In the genomic region with DNA sequence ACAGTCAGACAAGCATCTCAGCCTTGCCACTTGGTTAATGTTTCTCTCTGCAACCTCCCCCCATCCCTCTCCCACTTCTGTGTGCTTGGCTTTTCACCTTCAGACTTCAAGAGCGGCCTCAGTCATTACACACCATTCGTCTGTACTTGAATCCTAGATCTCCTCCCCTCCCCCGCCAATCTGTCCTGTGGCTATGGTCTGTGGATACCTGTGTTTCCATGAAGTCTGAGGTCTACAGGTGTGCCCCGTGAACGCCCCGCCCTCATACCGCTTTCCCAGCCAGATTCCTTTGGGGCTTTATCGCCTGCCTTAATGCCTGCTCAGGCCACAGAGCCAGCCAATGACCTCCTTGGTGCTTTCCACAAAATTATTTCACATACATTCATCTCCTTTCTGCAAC, we compare ENCODE assay signal across 18 mouse cellular contexts. TPM values are rescaled to one million over a fixed set of nuclear protein-coding genes. Genes with fewer than 3 reads are reported as not detected.
A peak's percentile ranks its signal among the peaks of the same experiment; 100 is the strongest.
DNase-seq lines count a peak whose midpoint lies in the region; ATAC-seq lines count a peak whose summit lies in the region.
"Had no signal": no experiment of that assay in that cellular context is flagged by ENCODE, and none has a peak within 500 bp of the region (broad histone marks: within the 10 kb centered on the region; RNA-seq: fewer than 3 reads in every experiment).

No protein-coding gene starts in this region.

- H3K4me1 ChIP-seq in lung, embryonic 16.5 days (replicated peaks; ENCODE audit: control insufficient read depth, insufficient read depth, low read length) = peaks cover 5% of the 10 kb centered on the region; the same call in 1 of the 2 replicates
- peaks cover 14% of the 10 kb centered on the region; the same call in 1 of the 2 replicates for H3K4me1 ChIP-seq in kidney, embryonic 15.5 days
- 0 out of 2 replicates have a peak, but pooled peaks cover 5% of the 10 kb centered on the region for H3K4me1 ChIP-seq in stomach, embryonic 15.5 days
- H3K4me1 ChIP-seq in heart, embryonic 11.5 days (ENCODE audit: control insufficient read depth, insufficient read depth, low read length) = no peaks in the 10 kb centered on the region; the same call in 1 of the 2 replicates

- no peak overlapping the region for H3K9ac ChIP-seq in lung, embryonic 16.5 days (ENCODE audit: low read length)
- H3K9ac ChIP-seq in kidney, embryonic 15.5 days = no peak overlapping the region
- H3K9ac ChIP-seq in stomach, embryonic 15.5 days = no peak overlapping the region
- H3K9ac ChIP-seq in heart, embryonic 11.5 days (ENCODE audit: low read depth, low read length) = no peak overlapping the region
- H3K9ac ChIP-seq: neural tube, embryonic 13.5 days had no signal

- H3K9me3 ChIP-seq in lung, embryonic 16.5 days (ENCODE audit: control insufficient read depth, low read length) = no peaks in the 10 kb centered on the region
- no peaks in the 10 kb centered on the region for H3K9me3 ChIP-seq in kidney, embryonic 15.5 days (replicated peaks)
- no peaks in the 10 kb centered on the region for H3K9me3 ChIP-seq in stomach, embryonic 15.5 days
- no peaks in the 10 kb centered on the region for H3K9me3 ChIP-seq in heart, embryonic 11.5 days (replicated peaks; ENCODE audit: control insufficient read depth, low read length)
- H3K9me3 ChIP-seq: neural tube, embryonic 13.5 days had no signal

- no peak overlapping the region for H3K4me3 ChIP-seq in lung, embryonic 16.5 days (ENCODE audit: low read length)
- H3K4me3 ChIP-seq in kidney, embryonic 15.5 days (replicated peaks) = no peak overlapping the region
- H3K4me3 ChIP-seq in stomach, embryonic 15.5 days (replicated peaks) = no peak overlapping the region
- H3K4me3 ChIP-seq in heart, embryonic 11.5 days (ENCODE audit: low read depth, low read length) = no peak overlapping the region
- H3K4me3 ChIP-seq: neural tube, embryonic 13.5 days had no signal

- H3K36me3 ChIP-seq in lung, embryonic 16.5 days (ENCODE audit: control insufficient read depth, insufficient read depth, low read length) = no peaks in the 10 kb centered on the region
- H3K36me3 ChIP-seq in kidney, embryonic 15.5 days = no peaks in the 10 kb centered on the region
- no peaks in the 10 kb centered on the region for H3K36me3 ChIP-seq in stomach, embryonic 15.5 days
- H3K36me3 ChIP-seq in heart, embryonic 11.5 days (ENCODE audit: control insufficient read depth, insufficient read depth, low read length) = no peaks in the 10 kb centered on the region
- H3K36me3 ChIP-seq: neural tube, embryonic 13.5 days had no signal

- H3K27ac ChIP-seq in lung, embryonic 16.5 days (ENCODE audit: low read length) = peak overlapping the region; percentile 54; the same call in 1 of the 2 replicates
- H3K27ac ChIP-seq in kidney, embryonic 15.5 days = no peak overlapping the region
- peak overlapping the region; percentile 48 for H3K27ac ChIP-seq in stomach, embryonic 15.5 days
- H3K27ac ChIP-seq in heart, embryonic 11.5 days (ENCODE audit: low read depth, low read length) = no peak overlapping the region
- H3K27ac ChIP-seq: hindbrain, postnatal 0 days; neural tube, embryonic 13.5 days had no signal

- no peaks in the 10 kb centered on the region for H3K27me3 ChIP-seq in lung, embryonic 16.5 days (ENCODE audit: control insufficient read depth, insufficient read depth, low read depth, low read length)
- H3K27me3 ChIP-seq in kidney, embryonic 15.5 days = no peaks in the 10 kb centered on the region
- no peaks in the 10 kb centered on the region for H3K27me3 ChIP-seq in stomach, embryonic 15.5 days (replicated peaks)
- no peaks in the 10 kb centered on the region for H3K27me3 ChIP-seq in heart, embryonic 11.5 days (ENCODE audit: control insufficient read depth, insufficient read depth, low read length)

- 60% methylated on average over 8 of the region's 8 CpGs for WGBS in lung, embryonic 16.5 days
- 71% methylated on average over 8 of the region's 8 CpGs for WGBS in kidney, embryonic 15.5 days
- WGBS in stomach, embryonic 15.5 days = 59% methylated on average over 8 of the region's 8 CpGs
- 75% methylated on average over 8 of the region's 8 CpGs for WGBS in heart, embryonic 11.5 days (ENCODE audit: insufficient replicate concordance)

- H3K4me2 ChIP-seq in lung, embryonic 16.5 days (ENCODE audit: low read depth, low read length) = no peak overlapping the region
- no peak overlapping the region for H3K4me2 ChIP-seq in kidney, embryonic 15.5 days
- H3K4me2 ChIP-seq in stomach, embryonic 15.5 days = no peak overlapping the region
- H3K4me2 ChIP-seq in heart, embryonic 11.5 days = no peak overlapping the region
- H3K4me2 ChIP-seq: liver, embryonic 11.5 days; neural tube, embryonic 13.5 days had no signal

- no peak for DNase-seq in lung, adult 18-20 months
- DNase-seq in kidney, adult 11 months = peak; percentile 22
- DNase-seq in layer of hippocampus, adult 9-11 months = no peak
- DNase-seq: adrenal gland, postnatal 10 days; cerebellum, adult 8-10 months; embryo, embryonic 11 days; heart, postnatal 14 days; retina, postnatal 1 day; thymus, postnatal 25 days had no signal

- peak; percentile 74; the same call in 1 of the 2 replicates for ATAC-seq in lung, embryonic 16.5 days (ENCODE audit: low read depth)
- peak; percentile 65 for ATAC-seq in kidney, embryonic 15.5 days (replicated peaks; ENCODE audit: low FRiP score)
- ATAC-seq in stomach, embryonic 15.5 days (ENCODE audit: insufficient read depth, low FRiP score, low read depth) = peak; percentile 78
- ATAC-seq in cerebellum, adult (ENCODE audit: insufficient number of reproducible peaks, low FRiP score, low TSS enrichment) = no peak
- ATAC-seq in heart, embryonic 11.5 days (replicated peaks; ENCODE audit: insufficient number of reproducible peaks, low FRiP score, low TSS enrichment) = no peak
- ATAC-seq: forebrain, embryonic 14.5 days; hindbrain, postnatal 0 days had no signal

RNA-seq across cellular contexts. Expression of a gene that starts 33.7 kb away (rescaled TPM):
- polyA plus RNA-seq in lung, embryonic 16.5 days (2015; fragmentation: Nextera tagmentation; extraction: Ambion mirVana) = 2.7 and 3.1 TPM in 2 replicates
- 4.0 and 4.1 TPM in 2 replicates for polyA plus RNA-seq in kidney, embryonic 15.5 days (2015; fragmentation: Nextera tagmentation; extraction: Ambion mirVana)
- polyA plus RNA-seq in stomach, embryonic 15.5 days (2015; fragmentation: Nextera tagmentation; extraction: Ambion mirVana) = 4.1 and 5.2 TPM in 2 replicates
- 2.8 and 2.9 TPM in 2 replicates for polyA plus RNA-seq in heart, embryonic 11.5 days (2014; fragmentation: Nextera tagmentation; extraction: Ambion mirVana)

RNA-seq across cellular contexts. Expression of a gene that starts 33.7 kb away (rescaled TPM):
- polyA plus RNA-seq in lung, embryonic 16.5 days (2015; fragmentation: Nextera tagmentation; extraction: Ambion mirVana) = 0.65 and 0.95 TPM in 2 replicates
- 0.64 TPM in 1 of 2 replicates, not detected in the other for polyA plus RNA-seq in kidney, embryonic 15.5 days (2015; fragmentation: Nextera tagmentation; extraction: Ambion mirVana)
- polyA plus RNA-seq in stomach, embryonic 15.5 days (2015; fragmentation: Nextera tagmentation; extraction: Ambion mirVana) = 0.61 TPM in 1 of 2 replicates, not detected in the other
- polyA plus RNA-seq in heart, embryonic 11.5 days (2014; fragmentation: Nextera tagmentation; extraction: Ambion mirVana) = 0.97 TPM in 1 of 2 replicates, not detected in the other

RNA-seq across cellular contexts. Expression of a gene that starts 34.0 kb away (rescaled TPM):
- polyA plus RNA-seq in lung, embryonic 16.5 days (2015; fragmentation: Nextera tagmentation; extraction: Ambion mirVana) = 85.1 and 91.1 TPM in 2 replicates
- polyA plus RNA-seq in kidney, embryonic 15.5 days (2015; fragmentation: Nextera tagmentation; extraction: Ambion mirVana) = 84.1 and 89.2 TPM in 2 replicates
- polyA plus RNA-seq in stomach, embryonic 15.5 days (2015; fragmentation: Nextera tagmentation; extraction: Ambion mirVana) = 69.4 and 74.0 TPM in 2 replicates
- polyA plus RNA-seq in heart, embryonic 11.5 days (2014; fragmentation: Nextera tagmentation; extraction: Ambion mirVana) = 61.0 and 62.8 TPM in 2 replicates

Comparison
In these comparisons a context has a peak if more than half of its experiments do, and no peak if none do; other contexts are left out.
1. ATAC-seq: peak in lung, embryonic 16.5 days (single experiment), kidney, embryonic 15.5 days (single experiment) and stomach, embryonic 15.5 days (single experiment); none in cerebellum, adult (single experiment) and heart, embryonic 11.5 days (single experiment).
2. H3K27ac ChIP-seq: peak in lung, embryonic 16.5 days (single experiment) and stomach, embryonic 15.5 days (single experiment); none in kidney, embryonic 15.5 days (single experiment) and heart, embryonic 11.5 days (single experiment).